Mouse (Mus musculus) gastrocnemius, adult 2 months (tissue): ENCODE measurements around the gene Jsrp1. TPM values are rescaled to one million over a fixed set of nuclear protein-coding genes. Genes with fewer than 3 reads are reported as not detected.
"Not testable (repeated sequence)": the region's sequence is repeated elsewhere in the genome, so short reads cannot be mapped to it uniquely, and the experiment has no call there.

Experiments used
- DNase-seq: peaks from one replicate; pipeline ENCODE4 v3.0.0; 2022
- H3K27ac ChIP-seq: fragments of 200-600 bp; 2 replicates; pipeline ENCODE4 v1.8.1; 2022; ENCODE audit warnings: mild to moderate bottlenecking
- H3K4me3 ChIP-seq: fragments of 200-600 bp; 2 replicates; pipeline ENCODE4 v1.8.1; 2022; ENCODE audit warnings: mild to moderate bottlenecking, moderate library complexity
- CTCF ChIP-seq: fragments of 200-600 bp; IDR thresholded peaks from 2 replicates; pipeline ENCODE4 v1.8.1; 2022; ENCODE audit warnings: antibody characterized with exemption, mild to moderate bottlenecking, moderate library complexity
- intact Hi-C: fragments of 180-260 bp; cut with DNase I; formaldehyde crosslinking; loops from one replicate; pipeline ENCODE4 v1.15.1; 2025
- total RNA-seq, 2 experiments: library from RNA; stranded (reverse); gene quantifications; 2 replicates each; pipeline ENCODE4 v1.2.3; 2021

Gene Jsrp1
- total RNA-seq, 2 experiments from 2014 or later = 397 to 414 TPM

GRCm38 (mm10) chr10:80829359-80830278 lies 16.3 kb upstream of the Jsrp1 start:
- TF ChIP-seq CTCF = no peak; the same call in 1 of the 2 replicates
- DNase-seq = peak; percentile 22
- intact Hi-C loops = loop anchor here (10.0 kb wide), 1 partner anchor 165 kb away; no protein-coding TSS in a partner anchor
- Histone ChIP-seq H3K4me3 (peak overlapping the region; percentile 18; the same call in 1 of the 2 replicates), H3K27ac (0 out of 2 replicates have a peak overlapping the region, but pooled peaks have one; percentile 8)

GRCm38 (mm10) chr10:80828587-80828986 lies 15.3 kb upstream of the Jsrp1 start:
- not testable (repeated sequence) for H3K27ac ChIP-seq, DNase-seq
- intact Hi-C loops = loop anchor here (10.0 kb wide), 1 partner anchor 166 kb away; no protein-coding TSS in a partner anchor
- peak overlapping the region; percentile 94 for H3K4me3 ChIP-seq

DNA sequence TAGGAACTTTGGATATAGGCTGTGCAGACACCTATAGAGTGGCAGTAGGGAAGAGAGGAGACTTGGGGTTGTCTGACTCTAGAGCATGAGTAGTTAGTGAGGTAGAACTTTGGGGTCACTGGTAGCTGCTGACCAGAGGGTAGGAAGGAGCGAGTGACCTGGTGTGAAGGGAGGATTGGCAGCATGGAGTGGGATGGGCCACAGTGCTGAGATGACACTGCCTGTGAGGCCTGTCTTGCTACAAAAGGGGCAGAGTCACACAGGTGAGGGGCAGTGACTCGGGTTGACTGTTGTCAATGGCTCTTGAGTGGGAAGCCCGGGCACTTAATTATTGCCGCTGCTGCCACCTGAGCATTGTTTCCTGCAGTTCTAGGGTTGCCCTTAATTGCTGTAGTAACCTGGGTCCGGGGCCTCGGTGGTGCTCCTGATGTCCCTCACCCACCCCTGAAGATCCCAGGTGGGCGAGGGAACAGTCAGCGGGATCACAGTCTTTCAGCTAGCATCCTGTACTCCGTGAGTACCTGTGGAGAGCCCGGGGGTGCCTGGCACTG lies 14.6 kb upstream of the Jsrp1 start:
- H3K27ac ChIP-seq = peak overlapping the region; percentile 98
- TF ChIP-seq CTCF = no peak
- peak; percentile 21 for DNase-seq
- intact Hi-C loops = loop anchor here (10.0 kb wide), 1 partner anchor 167 kb away; no protein-coding TSS in a partner anchor
- peak overlapping the region; percentile 94 for H3K4me3 ChIP-seq

GRCm38 (mm10) chr10:80827063-80827869 lies 14.0 kb upstream of the Jsrp1 start:
- intact Hi-C loops = loop anchor here (10.0 kb wide), 1 partner anchor 168 kb away; no protein-coding TSS in a partner anchor
- TF ChIP-seq CTCF = no peak
- Histone ChIP-seq H3K27ac (peak overlapping the region; percentile 98), H3K4me3 (peak overlapping the region; percentile 94)
- DNase-seq = no peak

DNA sequence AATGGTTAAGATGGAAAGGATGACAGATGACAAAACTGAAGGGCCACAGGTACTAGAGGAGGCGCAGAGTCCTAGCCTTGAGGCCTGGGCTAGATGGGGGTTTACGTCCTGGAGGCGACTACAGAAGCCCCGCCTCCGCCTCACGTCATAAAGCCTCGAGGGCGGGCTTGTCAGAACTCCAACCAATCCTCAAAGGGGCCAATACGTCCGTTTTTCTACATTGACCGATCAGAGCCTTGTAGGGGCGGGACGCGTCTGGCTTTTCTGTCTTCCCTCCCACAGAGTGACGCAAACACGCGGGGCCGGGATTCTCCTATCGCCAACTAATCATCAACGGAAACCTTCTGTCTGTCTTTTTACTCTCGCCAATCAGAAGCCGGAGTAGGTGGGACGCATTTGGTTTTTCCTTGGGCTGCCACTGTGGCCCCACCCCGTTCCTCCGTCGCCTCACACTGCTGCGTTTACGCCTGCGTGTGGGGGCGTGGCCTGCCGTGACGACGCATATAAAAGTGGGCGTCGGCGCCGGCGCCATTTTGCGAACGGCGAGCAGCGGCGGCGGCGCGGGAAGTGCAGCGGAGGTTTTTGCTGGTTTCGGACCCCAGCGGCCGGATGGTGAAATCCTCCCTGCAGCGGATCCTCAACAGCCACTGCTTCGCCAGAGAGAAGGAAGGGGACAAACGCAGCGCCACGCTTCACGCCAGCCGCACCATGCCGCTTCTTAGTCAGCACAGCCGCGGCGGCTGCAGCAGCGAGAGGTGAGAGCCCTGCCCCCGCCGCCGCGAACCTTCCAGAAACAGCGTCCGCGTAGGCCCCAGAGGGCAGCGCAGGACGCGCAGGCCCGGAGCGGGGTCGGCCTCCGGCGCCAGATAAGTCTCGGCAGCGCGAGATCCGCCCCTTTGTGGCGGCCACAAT lies 13.1 kb upstream of the Jsrp1 start, which contains the start of gene Oaz1:
Gene Oaz1, plus strand, starts transcription at position 506 of the 912 bp plus-strand sequence.
- TF ChIP-seq CTCF = no peak
- DNase-seq = peak; percentile 98
- H3K27ac ChIP-seq = peak within 1 kb of the TSS; percentile 98
- intact Hi-C loops = loop anchor here (10.0 kb wide), 1 partner anchor 168 kb away; no protein-coding TSS in a partner anchor
- peak within 1 kb of the TSS; percentile 94 for H3K4me3 ChIP-seq

DNA sequence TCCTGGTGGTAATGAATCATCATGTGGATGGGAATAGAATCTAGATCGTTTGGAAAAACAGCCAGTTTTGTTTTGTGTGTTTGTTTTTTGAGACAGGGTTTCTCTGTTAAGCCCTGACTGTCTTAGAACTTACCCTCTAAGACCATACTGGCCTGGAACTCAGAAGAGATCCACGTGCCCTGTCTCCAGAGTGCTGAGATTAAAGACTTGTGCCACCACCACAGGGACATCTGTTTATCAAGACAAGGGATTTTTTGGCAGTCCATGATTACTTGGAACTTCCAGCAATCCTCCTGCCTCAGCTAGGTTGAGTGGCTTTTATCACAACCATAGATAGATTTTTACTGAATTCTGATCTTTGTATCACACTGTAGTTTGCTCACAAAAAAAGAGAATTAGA lies 11.5 kb upstream of the Jsrp1 start:
- Histone ChIP-seq H3K27ac (peak overlapping the region; percentile 65), H3K4me3 (no peak overlapping the region)
- DNase-seq = no peak
- intact Hi-C loops = loop anchor here (10.0 kb wide), 1 partner anchor 170 kb away; no protein-coding TSS in a partner anchor
- TF ChIP-seq CTCF = no peak

DNA sequence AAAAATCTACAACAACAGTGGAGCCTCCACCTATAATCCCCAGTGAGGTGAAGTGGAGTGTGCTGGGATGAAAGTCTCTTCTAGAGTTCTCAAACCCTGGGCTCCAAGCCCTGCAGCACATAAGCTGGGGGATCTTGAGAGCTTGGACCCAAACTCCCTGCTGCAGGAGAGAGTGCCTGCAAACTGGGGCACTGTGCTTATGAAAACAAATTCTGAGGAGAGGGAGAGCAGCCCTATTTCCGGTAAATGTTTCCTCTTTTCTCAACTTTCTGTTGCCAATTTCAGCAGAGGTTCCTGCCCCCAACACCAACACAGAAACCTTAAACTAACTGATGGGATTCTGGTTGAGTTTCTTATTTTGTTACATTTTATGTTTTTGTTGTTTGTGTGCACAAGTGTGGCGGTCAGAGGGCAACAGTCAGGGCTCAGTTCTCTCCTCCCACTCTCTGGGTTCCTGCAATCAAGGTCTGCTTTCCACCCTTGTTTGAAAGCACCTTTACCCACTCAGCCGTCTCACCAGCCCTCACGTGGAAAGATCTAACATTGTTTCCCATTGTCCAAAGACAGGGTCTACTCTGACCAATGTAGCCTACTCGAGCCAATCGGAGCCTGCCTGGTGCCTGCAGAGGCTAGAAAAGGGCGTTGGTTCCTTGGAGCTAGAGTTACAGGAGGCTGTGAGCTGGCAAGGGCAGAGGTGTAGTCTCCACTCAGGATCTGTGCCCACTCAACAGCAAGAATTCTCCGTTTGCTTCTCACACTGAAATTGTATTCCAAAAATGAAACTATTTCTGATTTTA lies 10.7 kb upstream of the Jsrp1 start:
- Histone ChIP-seq H3K4me3 (no peak overlapping the region; the same call in 1 of the 2 replicates), H3K27ac (peak overlapping the region; percentile 65)
- no peak for DNase-seq
- intact Hi-C loops = loop anchor here (2.0 to 10.0 kb wide), 2 partner anchors 53 to 171 kb away; no protein-coding TSS in a partner anchor
- no peak for TF ChIP-seq CTCF

GRCm38 (mm10) chr10:80823316-80823715 lies 10.0 kb upstream of the Jsrp1 start:
- intact Hi-C loops = loop anchor here (2.0 to 10.0 kb wide), 2 partner anchors 53 to 171 kb away; no protein-coding TSS in a partner anchor
- Histone ChIP-seq H3K4me3 (no peak overlapping the region), H3K27ac (0 out of 2 replicates have a peak overlapping the region, but pooled peaks have one; percentile 65)
- DNase-seq = no peak
- no peak; the same call in 1 of the 2 replicates for TF ChIP-seq CTCF

DNA sequence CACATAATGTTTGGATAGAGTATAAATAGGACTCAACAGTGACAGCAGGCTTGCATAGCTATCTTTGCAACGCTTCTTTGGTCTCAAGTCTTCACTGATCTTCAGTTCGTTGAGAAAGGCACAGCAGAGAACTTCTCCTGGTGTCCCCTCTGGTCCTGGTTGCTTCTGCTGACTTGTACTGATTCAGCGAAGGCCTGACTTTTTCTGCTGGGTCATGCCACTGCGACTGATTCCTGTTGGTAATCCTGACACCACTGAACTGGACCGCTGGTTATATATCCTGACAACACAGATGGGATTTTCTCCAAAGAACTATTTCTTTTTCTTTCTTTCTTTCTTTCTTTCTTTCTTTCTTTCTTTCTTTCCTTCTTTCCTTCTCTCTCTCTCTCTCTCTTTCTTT lies 9.2 kb upstream of the Jsrp1 start:
- no peak overlapping the region for H3K4me3 ChIP-seq
- no peak overlapping the region for H3K27ac ChIP-seq
- peak; percentile 14 for DNase-seq
- intact Hi-C loops = loop anchor here (2.0 to 10.0 kb wide), 2 partner anchors 54 to 172 kb away; no protein-coding TSS in a partner anchor
- TF ChIP-seq CTCF = no peak

DNA sequence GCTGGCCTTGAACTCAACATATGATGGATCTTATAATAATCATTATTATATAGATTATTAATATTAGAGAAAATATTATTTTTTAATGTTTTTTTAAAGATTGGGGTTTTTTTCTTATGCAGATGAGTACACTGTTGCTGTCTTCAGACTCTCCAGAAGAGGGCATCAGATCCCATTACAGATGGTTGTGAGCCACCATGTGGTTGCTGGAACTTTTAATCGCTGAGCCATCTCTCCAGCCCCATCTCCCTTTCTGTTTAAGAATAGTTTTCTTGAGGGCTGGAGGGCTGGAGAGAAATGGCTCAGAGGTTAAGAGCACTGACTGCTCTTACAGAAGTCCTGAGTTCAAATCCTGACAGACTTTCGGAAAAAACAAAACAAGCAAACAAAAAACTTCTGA lies 8.7 kb upstream of the Jsrp1 start:
- peak; percentile 89 for TF ChIP-seq CTCF
- intact Hi-C loops = loop anchor here (2.0 to 10.0 kb wide), 2 partner anchors 55 to 173 kb away; no protein-coding TSS in a partner anchor
- no peak overlapping the region for H3K4me3 ChIP-seq
- no peak overlapping the region for H3K27ac ChIP-seq
- DNase-seq = peak; percentile 29
